Mouse (Mus musculus) cerebellum, postnatal 25 days (tissue): ENCODE results near the gene Cd40.

Experiments
- DNase-seq, 2 experiments: peaks; one replicate each; pipeline ENCODE4 v3.0.0; 2021; ENCODE audit warnings: mixed read lengths in 2 of 2

Cd40 gene

GRCm38 (mm10) chr2:165105513-165106079 lies 50.2 kb downstream of the Cd40 start:
- DNase-seq = no peak

GRCm38 (mm10) chr2:165106585-165106984 lies 51.2 kb downstream of the Cd40 start:
- DNase-seq = peak; percentile 25 to 43

- peak; percentile 83 to 92 for DNase-seq
These were observed 56.7 kb downstream of the Cd40 start for GRCm38 (mm10) chr2:165112149-165112548.

GRCm38 (mm10) chr2:165113733-165114132 lies 58.3 kb downstream of the Cd40 start:
- DNase-seq = no peak

- no peak for DNase-seq
These were observed 65.3 kb downstream of the Cd40 start for GRCm38 (mm10) chr2:165120765-165121164.

- peak in 1 of 2 experiments; percentile 36 for DNase-seq
These were observed 65.9 kb downstream of the Cd40 start for GRCm38 (mm10) chr2:165121206-165121840.
